10 mouse cellular contexts compared by ENCODE assay signal in the genomic region with DNA sequence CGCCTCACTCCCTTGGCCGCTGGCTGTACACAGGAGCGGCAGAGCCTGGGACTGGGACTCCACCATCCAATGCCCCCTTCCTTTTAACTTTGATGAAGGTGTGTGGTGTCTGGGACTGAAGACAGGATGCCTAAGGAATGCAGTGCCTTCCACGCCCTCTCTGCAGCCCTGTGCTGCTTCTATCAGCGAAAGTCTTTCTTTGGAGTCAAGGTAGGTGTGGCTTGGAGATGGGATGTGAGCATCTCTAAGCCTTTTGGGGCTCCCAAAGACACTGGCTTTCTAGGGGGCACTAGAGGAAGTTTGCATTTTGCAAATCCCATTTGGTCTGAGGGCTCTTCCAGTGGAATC.
A peak's percentile ranks its signal among the peaks of the same experiment; 100 is the strongest.
DNase-seq lines count a peak whose midpoint lies in the region; ATAC-seq and TF ChIP-seq lines count a peak whose summit lies in the region.
"Had no signal": no experiment of that assay in that cellular context is flagged by ENCODE, and none has a peak within 500 bp of the region (broad histone marks: within the 10 kb centered on the region; RNA-seq: fewer than 3 reads in every experiment).

No protein-coding gene starts in this region.

- no peak for TF ChIP-seq CTCF in E14TG2a.4 (conservative IDR thresholded peaks at IDR 0.05; ENCODE audit: low read length)

- ATAC-seq in heart, embryonic 13.5 days (ENCODE audit: extremely low read depth, insufficient number of reproducible peaks, low FRiP score, low TSS enrichment), result no peak
- 0 out of 2 replicates have a peak, but pooled peaks have one; percentile 19 for ATAC-seq in forebrain, embryonic 12.5 days (ENCODE audit: low FRiP score)
- no peak for ATAC-seq in midbrain, embryonic 11.5 days (ENCODE audit: low FRiP score)
- no peak for ATAC-seq in erythroblast, adult 5-6 weeks (replicated peaks; ENCODE audit: low FRiP score, poor library complexity, severe bottlenecking)

- WGBS in heart, embryonic 13.5 days, result 26% methylated on average over 5 of the region's 5 CpGs
- 19% methylated on average over 5 of the region's 5 CpGs for WGBS in forebrain, embryonic 12.5 days
- WGBS in midbrain, embryonic 11.5 days, result 34% methylated on average over 5 of the region's 5 CpGs

- intact Hi-C loops in heart, postnatal 10 days (cut with DNase I), result no loop called here

- peaks cover 85% of the 10 kb centered on the region for H3K27me3 ChIP-seq in heart, embryonic 13.5 days (replicated peaks)
- no peaks in the 10 kb centered on the region for H3K27me3 ChIP-seq in E14TG2a.4 (ENCODE audit: insufficient read depth, low read length)
- H3K27me3 ChIP-seq in forebrain, embryonic 12.5 days, result no peaks in the 10 kb centered on the region
- H3K27me3 ChIP-seq in midbrain, embryonic 11.5 days (ENCODE audit: control insufficient read depth, insufficient read depth, low read length), result no peaks in the 10 kb centered on the region

- peak overlapping the region; percentile 22 for H3K4me3 ChIP-seq in heart, embryonic 13.5 days
- H3K4me3 ChIP-seq in E14TG2a.4 (replicated peaks; ENCODE audit: low read length), result peak overlapping the region; percentile 29
- no peak overlapping the region for H3K4me3 ChIP-seq in forebrain, embryonic 12.5 days (replicated peaks)
- H3K4me3 ChIP-seq in midbrain, embryonic 11.5 days (ENCODE audit: low read depth, low read length), result peak overlapping the region; percentile 3; the same call in 1 of the 2 replicates

- peak overlapping the region; percentile 11; the same call in 1 of the 2 replicates for H3K9ac ChIP-seq in heart, embryonic 13.5 days
- no peak overlapping the region; the same call in 1 of the 2 replicates for H3K9ac ChIP-seq in forebrain, embryonic 12.5 days
- H3K9ac ChIP-seq in midbrain, embryonic 11.5 days (ENCODE audit: low read length), result peak overlapping the region; percentile 48
- H3K9ac ChIP-seq: liver, embryonic 14.5 days had no signal

- H3K36me3 ChIP-seq in heart, embryonic 13.5 days, result no peaks in the 10 kb centered on the region
- H3K36me3 ChIP-seq in E14TG2a.4 (ENCODE audit: insufficient read depth, low read length), result 0 out of 2 replicates have a peak, but pooled peaks cover 5% of the 10 kb centered on the region
- H3K36me3 ChIP-seq in forebrain, embryonic 12.5 days (replicated peaks), result no peaks in the 10 kb centered on the region
- no peaks in the 10 kb centered on the region for H3K36me3 ChIP-seq in midbrain, embryonic 11.5 days (ENCODE audit: control insufficient read depth, insufficient read depth, low read length)

- no peak for DNase-seq in heart, postnatal 10 days
- DNase-seq in midbrain, embryonic 11.5 days (ENCODE audit: low spot score, missing footprints), result no peak
- no peak for DNase-seq in spleen, postnatal 10 days (ENCODE audit: low spot score in 2 of 2)
- DNase-seq in gastrocnemius, adult 18-20 months (ENCODE audit: low spot score), result no peak
- DNase-seq: adrenal gland, postnatal 25 days had no signal

- peak overlapping the region; percentile 51 for H3K4me2 ChIP-seq in heart, embryonic 13.5 days
- no peak overlapping the region for H3K4me2 ChIP-seq in forebrain, embryonic 12.5 days
- H3K4me2 ChIP-seq in midbrain, embryonic 11.5 days, result peak overlapping the region; percentile 30

- H3K27ac ChIP-seq in heart, embryonic 13.5 days (replicated peaks), result no peak overlapping the region
- H3K27ac ChIP-seq in forebrain, embryonic 12.5 days, result no peak overlapping the region
- no peak overlapping the region for H3K27ac ChIP-seq in midbrain, embryonic 11.5 days (ENCODE audit: low read depth, low read length)
- H3K27ac ChIP-seq: liver, embryonic 14.5 days had no signal

- no peaks in the 10 kb centered on the region for H3K9me3 ChIP-seq in heart, embryonic 13.5 days
- no peaks in the 10 kb centered on the region for H3K9me3 ChIP-seq in E14TG2a.4 (ENCODE audit: low read length)
- H3K9me3 ChIP-seq in forebrain, embryonic 12.5 days, result no peaks in the 10 kb centered on the region
- H3K9me3 ChIP-seq in midbrain, embryonic 11.5 days (ENCODE audit: control insufficient read depth, low read length), result no peaks in the 10 kb centered on the region

- H3K4me1 ChIP-seq in heart, embryonic 13.5 days, result peaks cover 35% of the 10 kb centered on the region
- peaks cover 85% of the 10 kb centered on the region for H3K4me1 ChIP-seq in E14TG2a.4 (replicated peaks; ENCODE audit: low read depth, low read length)
- peaks cover 69% of the 10 kb centered on the region for H3K4me1 ChIP-seq in forebrain, embryonic 12.5 days
- peaks cover 60% of the 10 kb centered on the region for H3K4me1 ChIP-seq in midbrain, embryonic 11.5 days (ENCODE audit: control insufficient read depth, insufficient read depth, low read length)
